18 mouse cellular contexts compared by ENCODE assay signal in genomic region chr2:28389703-28390102, GRCm38 (mm10). TPM values are rescaled to one million over a fixed set of nuclear protein-coding genes. Genes with fewer than 3 reads are reported as not detected.
DNase-seq lines count a peak whose midpoint lies in the region; ATAC-seq lines count a peak whose summit lies in the region.
"Had no signal": no experiment of that assay in that cellular context is flagged by ENCODE, and none has a peak within 500 bp of the region (broad histone marks: within the 10 kb centered on the region; RNA-seq: fewer than 3 reads in every experiment).

No protein-coding gene starts in this region.

- peak; percentile 11 for DNase-seq in lung, postnatal 25 days (ENCODE audit: low spot score)
- no peak for DNase-seq in lung, postnatal 14 days
- DNase-seq in cerebellum, postnatal 14 days: no peak
- no peak for DNase-seq in right cerebral cortex, postnatal 10 days (ENCODE audit: low spot score in 2 of 2)
- DNase-seq: adrenal gland, adult 8-10 months; adrenal gland, postnatal 14 days; adrenal gland, postnatal 36 days; cerebellum, adult 2 months; cerebellum, postnatal 10 days; cerebellum, postnatal 36 days; embryo, embryonic 11 days had no signal

- peak; percentile 77 for ATAC-seq in megakaryocyte, adult 5-6 weeks (ENCODE audit: poor library complexity, severe bottlenecking)
- ATAC-seq in monocyte, adult 5-6 weeks (replicated peaks; ENCODE audit: insufficient number of reproducible peaks, low FRiP score, low TSS enrichment, poor library complexity, severe bottlenecking): peak; percentile 44
- ATAC-seq: activated CD4-positive, CD25-positive, alpha-beta regulatory T cell, adult 4 months; forebrain, embryonic 14.5 days; forebrain, embryonic 16.5 days; Patski had no signal

RNA-seq across cellular contexts. Expression of gene Ppp1r26, which starts 56.9 kb away (rescaled TPM):
- total RNA-seq in megakaryocyte, adult 5-6 weeks (2015): 0.21 and 0.29 TPM in 2 replicates
- total RNA-seq in megakaryocyte, adult 5-6 weeks (2017): 0.37 and 0.40 TPM in 2 replicates
- total RNA-seq in monocyte, adult 5-6 weeks (2017): 0.10 TPM in 1 of 3 replicates, not detected in the others
- total RNA-seq: MEL had no signal
